Mouse (Mus musculus) A20 (cell line): ENCODE data around the gene Lrrc23.
"Not testable (repeated sequence)": the region's sequence is repeated elsewhere in the genome, so short reads cannot be mapped to it uniquely, and the experiment has no call there.

Experiments
- DNase-seq: peaks from one replicate; pipeline ENCODE4 v3.0.0-alpha.2; 2011; ENCODE audit warnings: low read depth, low spot score

Lrrc23 gene

GRCm38 (mm10) chr6:124779222-124779983 is at the start of gene Lrrc23:
Gene Lrrc23, minus strand, starts transcription at chr6:124779727.
- DNase-seq: no peak

DNA sequence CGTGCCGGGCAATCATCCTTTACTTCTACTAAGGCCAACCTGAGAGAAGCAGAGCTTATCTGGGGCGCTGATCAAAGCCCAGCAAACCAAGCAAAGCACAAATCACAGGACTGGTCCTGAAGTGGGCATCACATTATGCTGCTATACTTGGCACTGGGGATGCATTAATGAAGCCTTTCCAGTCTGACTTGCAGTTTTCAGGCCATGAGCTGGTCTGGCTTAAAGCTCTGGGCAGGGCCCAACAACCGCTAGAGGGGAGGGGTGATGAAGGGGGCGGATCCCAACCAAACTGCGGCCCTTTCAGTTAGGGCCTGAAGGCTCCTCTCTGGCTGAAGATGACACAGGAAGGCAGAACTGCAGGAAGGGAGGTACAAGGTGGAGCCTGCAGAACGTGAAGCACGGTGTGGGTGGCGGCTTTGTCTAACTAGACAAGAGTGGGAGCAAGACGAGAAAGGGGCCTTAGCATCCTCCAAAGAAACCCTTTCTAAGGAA is 48.6 kb upstream of the Lrrc23 start:
- peak; percentile 78 for DNase-seq

DNA sequence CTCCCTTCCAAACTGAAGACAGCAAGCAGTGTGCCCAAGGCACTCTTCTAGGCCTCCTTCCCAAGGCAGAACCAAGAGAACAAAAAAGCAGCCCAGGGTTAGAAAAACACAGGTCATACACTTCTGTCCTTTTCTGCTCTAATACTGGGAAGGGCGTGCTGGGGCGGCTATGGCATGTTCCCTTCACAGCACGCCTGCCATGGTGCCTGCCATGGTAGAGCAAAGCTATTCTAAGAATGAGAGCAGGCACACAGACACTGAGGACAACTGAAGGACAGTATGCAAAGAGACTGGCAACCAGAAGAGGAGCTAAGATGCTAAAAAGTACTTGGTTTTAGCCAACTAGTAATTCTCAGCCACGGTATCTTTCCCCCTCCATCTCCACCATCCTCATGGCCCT is 42.5 kb upstream of the Lrrc23 start:
- DNase-seq: no peak

GRCm38 (mm10) chr6:124820891-124821290 is 41.4 kb upstream of the Lrrc23 start:
- no peak for DNase-seq

- no peak for DNase-seq
These were observed 38.4 kb upstream of the Lrrc23 start for GRCm38 (mm10) chr6:124817971-124818370.

DNA sequence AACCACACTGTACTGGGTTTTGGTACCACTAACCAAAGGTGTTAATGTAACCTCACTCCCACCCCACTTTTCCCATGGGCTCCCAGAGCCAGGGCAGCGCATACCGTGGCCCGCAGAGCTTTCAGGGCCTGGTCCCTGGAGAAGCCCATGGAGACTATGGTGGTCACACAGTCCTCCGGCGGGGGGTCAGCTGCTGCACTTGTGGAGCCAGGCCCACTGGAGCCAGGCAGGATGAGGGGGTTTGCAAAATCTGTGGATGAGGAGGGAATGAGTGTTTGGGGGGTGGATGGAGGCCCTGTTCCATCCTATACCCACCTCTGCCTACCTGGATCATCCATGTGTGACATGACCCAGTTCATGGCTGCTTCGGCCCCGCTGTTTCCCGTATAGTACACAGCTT is 38.0 kb upstream of the Lrrc23 start:
- no peak for DNase-seq

- no peak for DNase-seq
These were observed 37.6 kb upstream of the Lrrc23 start for GRCm38 (mm10) chr6:124817125-124817524.

DNA sequence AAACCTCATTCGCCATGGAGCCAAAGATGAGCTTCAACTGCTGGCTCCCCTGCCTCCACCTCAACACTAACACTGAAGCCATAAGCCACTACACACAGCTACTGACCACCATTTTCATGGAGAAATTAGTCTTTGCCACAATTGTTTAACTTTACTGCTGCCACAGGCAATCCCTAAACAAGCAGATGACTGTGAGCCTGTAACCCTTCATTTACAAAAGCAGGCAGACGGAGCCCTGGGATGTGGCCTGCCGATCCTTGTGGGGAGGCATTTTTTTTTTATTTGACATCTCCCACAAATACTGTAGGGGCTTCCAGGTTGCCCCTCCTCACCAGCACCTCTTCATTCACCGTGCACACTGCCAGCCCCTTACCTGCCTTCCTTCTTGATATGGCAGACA is 37.1 kb upstream of the Lrrc23 start:
- DNase-seq: no peak

DNA sequence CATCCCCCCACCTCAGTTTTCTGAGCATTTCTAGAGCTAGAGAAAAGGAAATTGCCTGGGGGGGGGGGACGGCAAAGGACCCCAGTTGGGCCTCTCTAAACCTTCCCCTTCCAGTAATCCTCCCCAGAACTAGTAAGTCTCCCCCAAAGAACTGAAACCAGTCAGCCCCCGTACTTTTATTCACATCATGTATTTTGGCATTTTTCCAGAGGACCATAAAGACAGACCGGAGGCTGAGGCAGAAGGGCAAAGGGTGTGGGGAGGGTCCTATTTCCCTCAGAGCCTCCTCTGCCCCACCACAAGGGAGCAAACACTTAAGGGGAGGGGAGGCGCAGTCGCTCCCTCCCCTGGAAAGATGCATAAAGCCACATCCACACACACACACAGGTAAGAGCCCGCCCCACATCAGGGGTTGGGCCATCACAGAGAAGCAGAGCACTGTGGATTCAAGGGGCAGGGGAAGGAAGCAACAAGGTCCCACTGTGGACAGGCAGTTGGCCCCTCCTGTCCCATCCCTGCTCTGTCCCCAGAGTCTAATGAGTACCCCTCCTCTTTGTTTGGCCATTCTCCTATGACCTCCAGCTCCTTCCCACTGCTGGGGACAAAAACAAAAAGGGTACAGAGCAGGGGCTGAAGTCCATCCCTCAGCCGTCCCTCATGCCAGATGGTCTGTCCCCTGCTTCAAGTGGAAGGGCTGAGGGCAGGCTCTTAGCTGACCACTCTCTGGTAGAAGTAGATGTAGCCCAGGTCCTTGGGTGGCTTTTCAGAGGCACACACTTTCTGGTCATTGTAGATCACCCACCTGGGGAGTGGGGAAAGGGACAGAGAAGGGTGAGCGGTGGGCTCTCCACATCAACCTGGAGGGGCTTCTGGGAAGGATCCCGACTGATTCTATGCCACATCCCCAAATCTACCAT is 35.6 kb upstream of the Lrrc23 start:
- no peak for DNase-seq

DNA sequence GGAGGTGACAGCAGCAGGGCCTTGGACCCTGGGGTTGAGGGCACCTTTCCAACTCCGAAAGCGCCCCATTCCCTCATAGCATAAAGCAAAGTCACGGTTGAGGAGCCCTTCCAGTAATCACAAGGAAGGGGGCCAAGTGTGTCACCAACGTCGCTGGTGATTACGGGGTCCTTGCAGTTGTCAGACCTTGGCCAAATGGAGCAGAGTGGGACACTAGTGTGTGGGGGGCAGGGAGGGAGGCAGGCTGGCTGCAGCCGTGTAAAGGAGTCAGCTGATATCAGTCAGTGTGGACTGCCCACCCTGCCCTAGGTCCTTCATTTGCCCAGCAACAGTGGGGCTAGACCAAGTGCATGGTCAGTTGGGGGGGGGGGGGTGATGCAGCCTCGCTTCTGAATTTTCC is 34.9 kb upstream of the Lrrc23 start:
- no peak for DNase-seq

DNA sequence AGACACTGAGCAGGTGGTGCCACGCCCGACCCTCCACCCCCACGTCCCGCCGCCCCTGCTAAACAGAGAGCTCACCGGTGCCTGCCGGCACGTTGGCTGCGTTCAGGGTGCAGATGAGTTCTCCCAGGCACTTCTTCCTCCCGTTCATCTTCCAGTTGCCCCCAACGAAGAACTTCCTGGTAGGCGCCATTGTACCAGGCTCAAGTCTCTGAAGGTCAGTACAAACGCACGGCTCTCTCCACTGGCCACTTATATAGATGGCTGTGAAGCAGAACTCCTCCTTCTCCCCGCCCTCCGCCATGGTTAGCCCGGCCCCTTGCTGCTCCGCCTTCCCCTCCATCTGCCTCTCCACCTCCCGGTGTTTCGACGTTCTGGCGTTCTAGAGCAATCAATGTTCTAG is 34.4 kb upstream of the Lrrc23 start, which contains the start of gene Tpi1:
Gene Tpi1 (minus strand): TSS at position 364 of the 400 bp plus-strand sequence.
- DNase-seq: peak; percentile 93

DNA sequence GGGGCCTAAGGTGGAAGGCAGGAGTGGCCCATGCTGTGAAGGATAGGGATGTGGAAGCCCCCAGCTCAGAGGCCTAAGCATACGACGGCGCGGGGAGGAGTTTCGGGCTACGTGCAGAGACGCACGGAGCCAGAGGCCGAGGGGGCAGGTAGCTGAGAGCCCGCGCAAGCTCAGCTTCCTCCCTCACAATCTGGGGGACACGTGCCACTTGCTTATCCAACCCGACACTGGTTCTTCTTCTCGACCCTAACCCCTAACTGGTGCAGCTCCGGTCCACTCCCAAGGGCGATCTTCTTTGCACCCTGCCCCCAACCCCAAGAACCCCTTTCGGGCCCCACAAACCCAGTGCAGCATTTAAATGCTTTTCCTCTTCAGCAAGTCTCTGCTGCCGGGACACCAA is 34.0 kb upstream of the Lrrc23 start:
- peak; percentile 84 for DNase-seq

GRCm38 (mm10) chr6:124812848-124813247 is 33.3 kb upstream of the Lrrc23 start:
- no peak for DNase-seq

- no peak for DNase-seq
These were observed 32.4 kb upstream of the Lrrc23 start for GRCm38 (mm10) chr6:124811701-124812560.

- DNase-seq: no peak
These were observed 31.8 kb upstream of the Lrrc23 start for GRCm38 (mm10) chr6:124811403-124811665.

DNA sequence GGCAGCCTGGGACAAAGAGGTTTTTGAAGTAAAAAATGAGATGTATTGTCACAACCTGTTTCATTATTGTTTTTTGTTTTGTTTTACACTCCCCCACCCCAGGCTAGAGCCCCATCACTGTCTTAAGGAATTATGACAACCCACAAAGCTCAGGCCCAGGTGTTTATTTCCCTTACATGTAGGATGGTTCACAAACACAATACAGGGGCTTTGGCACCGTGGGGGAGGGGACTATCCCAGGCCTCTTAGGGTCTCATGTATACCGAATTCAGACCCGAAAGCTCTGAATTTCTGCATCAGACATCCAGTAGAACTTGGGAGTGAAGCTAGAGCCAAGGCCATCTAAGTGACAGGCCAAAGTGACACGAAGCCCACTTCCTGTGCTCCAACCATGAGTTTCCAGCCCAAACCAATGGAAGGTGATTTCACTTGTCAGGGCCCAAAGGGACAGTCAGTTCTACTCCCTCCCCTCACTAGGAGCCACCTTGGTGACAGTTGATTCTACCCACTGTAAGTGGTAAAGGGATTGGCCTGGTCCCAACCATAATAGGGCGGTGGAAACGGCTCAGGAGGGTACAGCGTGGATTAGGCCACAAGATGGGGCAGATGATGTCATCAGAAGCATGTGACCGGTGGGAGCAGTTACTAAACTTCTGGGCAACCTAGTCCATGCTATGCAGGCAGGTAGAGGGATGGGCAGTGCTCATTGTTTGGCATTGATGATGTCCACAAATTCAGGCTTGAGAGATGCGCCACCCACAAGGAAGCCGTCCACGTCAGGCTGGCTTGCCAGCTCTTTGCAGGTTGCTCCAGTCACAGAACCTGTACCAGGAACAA is 31.3 kb upstream of the Lrrc23 start:
- DNase-seq: not testable (repeated sequence)

- DNase-seq: peak; percentile 60
These were observed 30.4 kb upstream of the Lrrc23 start for GRCm38 (mm10) chr6:124809775-124810538.

DNA sequence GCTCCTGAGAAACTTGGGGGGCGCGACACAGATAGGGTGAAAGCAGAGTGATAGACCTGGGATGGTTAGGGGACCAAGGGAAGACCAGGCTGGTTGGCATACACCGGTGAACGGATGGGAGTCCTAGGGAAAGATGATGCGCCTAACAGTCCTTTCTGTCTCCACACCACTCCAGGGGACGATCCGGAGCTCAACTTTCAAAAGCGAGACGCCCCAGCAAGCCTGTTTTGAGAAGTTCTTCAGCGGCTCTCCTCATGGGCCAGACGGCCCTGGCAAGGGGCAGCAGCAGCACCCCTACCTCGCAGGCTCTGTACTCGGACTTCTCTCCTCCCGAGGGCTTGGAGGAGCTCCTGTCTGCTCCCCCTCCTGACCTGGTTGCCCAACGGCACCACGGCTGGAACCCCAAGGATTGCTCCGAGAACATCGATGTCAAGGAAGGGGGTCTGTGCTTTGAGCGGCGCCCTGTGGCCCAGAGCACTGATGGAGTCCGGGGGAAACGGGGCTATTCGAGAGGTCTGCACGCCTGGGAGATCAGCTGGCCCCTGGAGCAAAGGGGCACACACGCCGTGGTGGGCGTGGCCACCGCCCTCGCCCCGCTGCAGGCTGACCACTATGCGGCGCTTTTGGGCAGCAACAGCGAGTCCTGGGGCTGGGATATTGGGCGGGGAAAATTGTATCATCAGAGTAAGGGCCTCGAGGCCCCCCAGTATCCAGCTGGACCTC is 29.7 kb upstream of the Lrrc23 start:
- no peak for DNase-seq

GRCm38 (mm10) chr6:124808358-124809012 is 29.0 kb upstream of the Lrrc23 start, which contains the start of gene Spsb2:
Gene Spsb2, plus strand, starts transcription at chr6:124808661.
- DNase-seq: peak; percentile 21
